Comparison of ENCODE assay signal across 28 mouse cellular contexts in genomic region chr11:112400069-112400468, GRCm38 (mm10).
DNase-seq lines count a peak whose midpoint lies in the region; ATAC-seq lines count a peak whose summit lies in the region.
"Had no signal": no experiment of that assay in that cellular context is flagged by ENCODE, and none has a peak within 500 bp of the region (broad histone marks: within the 10 kb centered on the region; RNA-seq: fewer than 3 reads in every experiment).

No protein-coding gene starts in this region.

- intact Hi-C loops in left cerebral cortex, postnatal 4 days (cut with DNase I), result no loop called here

- no peak overlapping the region for H3K4me2 ChIP-seq in midbrain, embryonic 13.5 days (replicated peaks)
- H3K4me2 ChIP-seq: embryonic facial prominence, embryonic 12.5 days; forebrain, embryonic 12.5 days; forebrain, embryonic 15.5 days; heart, embryonic 12.5 days; heart, embryonic 15.5 days; hindbrain, embryonic 13.5 days had no signal

- no peaks in the 10 kb centered on the region for H3K9me3 ChIP-seq in midbrain, embryonic 13.5 days
- H3K9me3 ChIP-seq: embryonic facial prominence, embryonic 12.5 days; forebrain, embryonic 12.5 days; forebrain, embryonic 15.5 days; heart, embryonic 12.5 days; heart, embryonic 15.5 days; hindbrain, embryonic 10.5 days; hindbrain, embryonic 13.5 days had no signal

- no peak overlapping the region for H3K4me3 ChIP-seq in midbrain, embryonic 13.5 days (replicated peaks)
- H3K4me3 ChIP-seq: embryonic facial prominence, embryonic 12.5 days; erythroblast, embryonic 14.5 days; forebrain, embryonic 12.5 days; forebrain, embryonic 15.5 days; heart, embryonic 12.5 days; heart, embryonic 15.5 days; hindbrain, embryonic 10.5 days; hindbrain, embryonic 13.5 days had no signal

- H3K4me1 ChIP-seq in midbrain, embryonic 13.5 days (replicated peaks), result no peaks in the 10 kb centered on the region
- H3K4me1 ChIP-seq: embryonic facial prominence, embryonic 12.5 days; forebrain, embryonic 12.5 days; forebrain, embryonic 15.5 days; heart, embryonic 12.5 days; heart, embryonic 15.5 days; hindbrain, embryonic 10.5 days; hindbrain, embryonic 13.5 days had no signal

- no peak overlapping the region for H3K9ac ChIP-seq in midbrain, embryonic 13.5 days (replicated peaks)
- H3K9ac ChIP-seq: embryonic facial prominence, embryonic 12.5 days; forebrain, embryonic 12.5 days; forebrain, embryonic 15.5 days; heart, embryonic 12.5 days; heart, embryonic 15.5 days; hindbrain, embryonic 13.5 days had no signal

- peak; percentile 5 to 40 for DNase-seq in frontal cortex, adult 2 months (ENCODE audit: extremely low spot score in 1 of 2, low spot score in 1 of 2)
- no peak for DNase-seq in frontal cortex, postnatal 14 days (ENCODE audit: low spot score in 2 of 2)
- DNase-seq in left cerebral cortex, adult 18-20 months (ENCODE audit: low spot score in 2 of 2), result peak; percentile 12 to 46
- no peak for DNase-seq in left cerebral cortex, postnatal 4 days
- DNase-seq in right cerebral cortex, postnatal 25 days, result peak; percentile 4
- no peak for DNase-seq in right cerebral cortex, postnatal 10 days (ENCODE audit: low spot score in 2 of 2)
- peak; percentile 41 for DNase-seq in telencephalon, adult 2 months (ENCODE audit: low read depth, low spot score)
- DNase-seq: adrenal gland, adult 8-10 months; adrenal gland, postnatal 25 days; cerebellum, adult 18-20 months; cerebellum, adult 9-10 months; cerebellum, postnatal 14 days; gastrocnemius, postnatal 25 days; heart, adult 18-20 months; heart, postnatal 10 days; heart, postnatal 36 days had no signal

- no peaks in the 10 kb centered on the region for H3K27me3 ChIP-seq in midbrain, embryonic 13.5 days
- H3K27me3 ChIP-seq: embryonic facial prominence, embryonic 12.5 days; forebrain, embryonic 12.5 days; forebrain, embryonic 15.5 days; heart, embryonic 12.5 days; heart, embryonic 15.5 days; hindbrain, embryonic 13.5 days had no signal

- H3K27ac ChIP-seq in midbrain, embryonic 13.5 days, result no peak overlapping the region
- H3K27ac ChIP-seq: embryonic facial prominence, embryonic 12.5 days; forebrain, embryonic 12.5 days; forebrain, embryonic 15.5 days; heart, embryonic 15.5 days; hindbrain, embryonic 10.5 days; hindbrain, embryonic 13.5 days had no signal

- ATAC-seq in midbrain, embryonic 13.5 days, result no peak
- ATAC-seq: activated CD4-positive, CD25-positive, alpha-beta regulatory T cell, adult 4 months; CD4-positive, CD25-positive, alpha-beta regulatory T cell, adult 4 months; forebrain, embryonic 15.5 days; hindbrain, embryonic 16.5 days had no signal

- no peaks in the 10 kb centered on the region for H3K36me3 ChIP-seq in midbrain, embryonic 13.5 days
- H3K36me3 ChIP-seq: embryonic facial prominence, embryonic 12.5 days; forebrain, embryonic 12.5 days; forebrain, embryonic 15.5 days; heart, embryonic 12.5 days; heart, embryonic 15.5 days; hindbrain, embryonic 10.5 days; hindbrain, embryonic 13.5 days had no signal

- 95% methylated on average over 3 of the region's 3 CpGs for WGBS in midbrain, embryonic 13.5 days

Comparison
In these comparisons a context has a peak if more than half of its experiments do, and no peak if none do; other contexts are left out.
1. DNase-seq: peak in frontal cortex, adult 2 months (2 of 2), left cerebral cortex, adult 18-20 months (2 of 2), right cerebral cortex, postnatal 25 days (single experiment) and telencephalon, adult 2 months (single experiment); none in frontal cortex, postnatal 14 days (0 of 2), left cerebral cortex, postnatal 4 days (single experiment) and right cerebral cortex, postnatal 10 days (0 of 2).